Mouse (Mus musculus): ENCODE data around the gene Abca2.
"Not testable (repeated sequence)": the region's sequence is repeated elsewhere in the genome, so short reads cannot be mapped to it uniquely, and the experiment has no call there.

DNA sequence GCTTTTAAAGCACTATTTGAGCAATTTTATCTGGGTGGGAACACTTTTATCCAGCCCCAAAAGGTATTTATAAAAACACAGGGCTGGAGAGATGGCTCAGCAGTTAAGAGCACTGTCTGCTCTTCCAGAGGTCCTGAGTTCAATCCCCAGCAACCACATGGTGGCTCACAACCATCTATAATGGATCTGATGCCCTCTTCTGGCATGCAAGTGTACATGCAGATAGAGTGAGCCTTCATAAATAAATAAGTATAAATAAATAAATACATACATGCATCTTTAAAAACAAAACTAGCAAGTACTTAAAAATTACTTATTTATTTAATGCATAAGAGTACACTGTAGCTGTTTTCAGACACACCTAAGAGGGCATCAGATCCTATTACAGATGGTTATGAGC, 15.1 kb upstream of the Abca2 start:
- not testable (repeated sequence) for TF ChIP-seq POLR2A (IDR thresholded peaks at IDR 0.05; ENCODE audit: borderline replicate concordance, control insufficient read depth, low read depth, low read length); CTCF (IDR thresholded peaks at IDR 0.05; ENCODE audit: control insufficient read depth, insufficient read depth, low read length)
